Mouse (Mus musculus) heart, postnatal 0 days (tissue): Measurements from ENCODE around the gene Hivep3.

Experiments used
- CTCF ChIP-seq: IDR thresholded peaks from 2 replicates; pipeline ENCODE4 v1.5.1; 2016; ENCODE audit warnings: antibody characterized with exemption, control low read depth, low read depth
- EP300 ChIP-seq: IDR thresholded peaks from 2 replicates; pipeline ENCODE4 v1.6.1; 2016; ENCODE audit warnings: antibody characterized with exemption, low read depth

GRCm38 (mm10) chr4:119837505-119838065 lies 104.0 kb downstream of the Hivep3 start:
- TF ChIP-seq EP300: no peak
- no peak for TF ChIP-seq CTCF
